ENCODE assay signal across 10 mouse cellular contexts in the genomic region with DNA sequence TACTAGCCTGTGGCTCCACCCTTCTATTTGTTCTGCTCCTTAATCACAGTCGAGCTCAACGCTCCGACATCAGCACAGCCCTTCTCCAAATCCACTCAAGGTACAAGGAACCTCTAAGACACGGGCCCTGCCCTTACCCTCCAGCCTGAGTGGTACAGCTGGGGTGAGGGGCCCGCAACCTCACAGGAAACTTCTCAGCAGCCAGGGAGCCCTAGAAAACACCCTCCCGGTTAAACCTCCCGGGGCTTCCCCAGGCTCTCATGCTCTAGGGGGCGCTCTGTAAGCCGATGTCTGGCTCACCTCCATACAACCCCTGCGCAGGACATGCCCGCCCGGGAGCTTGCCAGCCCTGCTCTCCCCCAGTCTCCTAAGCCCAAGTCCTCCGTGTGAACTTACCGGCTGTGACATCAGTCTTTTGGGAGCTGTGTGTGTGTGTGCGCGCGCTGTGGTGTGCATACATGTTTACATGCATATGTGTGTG. TPM values are rescaled to one million over a fixed set of nuclear protein-coding genes. Genes with fewer than 3 reads are reported as not detected.
DNase-seq lines count a peak whose midpoint lies in the region; ATAC-seq lines count a peak whose summit lies in the region.
"Had no signal": no experiment of that assay in that cellular context is flagged by ENCODE, and none has a peak within 500 bp of the region (broad histone marks: within the 10 kb centered on the region; RNA-seq: fewer than 3 reads in every experiment).

No protein-coding gene starts in this region.

- peak overlapping the region; percentile 13; the same call in 1 of the 2 replicates for H3K9ac ChIP-seq in limb, embryonic 13.5 days

- peaks cover 7% of the 10 kb centered on the region; the same call in 1 of the 2 replicates for H3K4me1 ChIP-seq in limb, embryonic 13.5 days

- peak; percentile 6; the same call in 1 of the 2 replicates for ATAC-seq in cerebellum, adult (ENCODE audit: insufficient number of reproducible peaks, low FRiP score, low TSS enrichment)
- no peak for ATAC-seq in limb, embryonic 13.5 days (ENCODE audit: low FRiP score, low read depth)
- ATAC-seq in activated CD4-positive, CD25-positive, alpha-beta regulatory T cell, adult 4 months: no peak

- no peaks in the 10 kb centered on the region for H3K9me3 ChIP-seq in limb, embryonic 13.5 days

- H3K27me3 ChIP-seq in limb, embryonic 13.5 days: peaks cover 57% of the 10 kb centered on the region

- 19% methylated on average over 17 of the region's 17 CpGs for WGBS in limb, embryonic 13.5 days

- no peak overlapping the region for H3K4me2 ChIP-seq in limb, embryonic 13.5 days (replicated peaks)

- no peak overlapping the region for H3K4me3 ChIP-seq in limb, embryonic 13.5 days

- DNase-seq in cerebellum, postnatal 4 days (ENCODE audit: low spot score in 2 of 2): no peak
- DNase-seq in right cerebral cortex, postnatal 4 days: peak; percentile 59
- DNase-seq in right cerebral cortex, adult 18-20 months: no peak
- DNase-seq in testis, postnatal 10 days (ENCODE audit: low spot score): peak; percentile 58
- no peak for DNase-seq in gastrocnemius, postnatal 10 days

- H3K36me3 ChIP-seq in limb, embryonic 13.5 days: no peaks in the 10 kb centered on the region

- no peak overlapping the region for H3K27ac ChIP-seq in limb, embryonic 13.5 days

RNA-seq across cellular contexts. Expression of gene Efcab6, which starts 9.6 kb away (rescaled TPM):
- polyA plus RNA-seq in limb, embryonic 13.5 days (2015; fragmentation: Nextera tagmentation; extraction: Ambion mirVana): 0.27 TPM in 1 of 2 replicates, not detected in the other
- total RNA-seq in gastrocnemius, postnatal 10 days (2021): 1 to 10 TPM; 3.2 to 7.4 TPM
- not detected for polyA plus RNA-seq in activated CD4-positive, CD25-positive, alpha-beta regulatory T cell, adult 4 months (2017; shearing (Covaris generic))
- polyA plus RNA-seq: C2C12 had no signal

RNA-seq across cellular contexts. Expression of gene Sult4a1, which starts 30.8 kb away (rescaled TPM):
- polyA plus RNA-seq in limb, embryonic 13.5 days (2015; fragmentation: Nextera tagmentation; extraction: Ambion mirVana): 3.3 and 3.4 TPM in 2 replicates
- total RNA-seq in gastrocnemius, postnatal 10 days (2021): under 1 TPM; 0.36 to 0.38 TPM
- not detected for polyA plus RNA-seq in activated CD4-positive, CD25-positive, alpha-beta regulatory T cell, adult 4 months (2017; shearing (Covaris generic))
- polyA plus RNA-seq: C2C12 had no signal

RNA-seq across cellular contexts. Expression of gene Pnpla5, which starts 48.2 kb away (rescaled TPM):
- not detected in 2 replicates for polyA plus RNA-seq in limb, embryonic 13.5 days (2015; fragmentation: Nextera tagmentation; extraction: Ambion mirVana)
- total RNA-seq in gastrocnemius, postnatal 10 days (2021): not detected
- polyA plus RNA-seq in activated CD4-positive, CD25-positive, alpha-beta regulatory T cell, adult 4 months (2017; shearing (Covaris generic)): not detected
- polyA plus RNA-seq: C2C12; limb, embryonic 14.5 days had no signal

Comparison
In these comparisons a context has a peak if more than half of its experiments do, and no peak if none do; other contexts are left out.
1. DNase-seq: peak in right cerebral cortex, postnatal 4 days (single experiment) and testis, postnatal 10 days (single experiment); none in cerebellum, postnatal 4 days (0 of 2), right cerebral cortex, adult 18-20 months (single experiment) and gastrocnemius, postnatal 10 days (single experiment).